Mouse (Mus musculus) spleen, adult 18-20 months (tissue): ENCODE measurements around the gene Gm11011.
"Not testable (repeated sequence)": the region's sequence is repeated elsewhere in the genome, so short reads cannot be mapped to it uniquely, and the experiment has no call there.

Experiments
- DNase-seq, 2 experiments: peaks; one replicate each; pipeline ENCODE4 v3.0.0; 2022; ENCODE audit warnings: mixed read lengths in 2 of 2

Gm11011 gene

GRCm38 (mm10) chr2:169587645-169588044 lies at the start of gene Gm11011:
TSS of gene Gm11011 (minus strand) at chr2:169587745.
- DNase-seq: not testable (repeated sequence)

DNA sequence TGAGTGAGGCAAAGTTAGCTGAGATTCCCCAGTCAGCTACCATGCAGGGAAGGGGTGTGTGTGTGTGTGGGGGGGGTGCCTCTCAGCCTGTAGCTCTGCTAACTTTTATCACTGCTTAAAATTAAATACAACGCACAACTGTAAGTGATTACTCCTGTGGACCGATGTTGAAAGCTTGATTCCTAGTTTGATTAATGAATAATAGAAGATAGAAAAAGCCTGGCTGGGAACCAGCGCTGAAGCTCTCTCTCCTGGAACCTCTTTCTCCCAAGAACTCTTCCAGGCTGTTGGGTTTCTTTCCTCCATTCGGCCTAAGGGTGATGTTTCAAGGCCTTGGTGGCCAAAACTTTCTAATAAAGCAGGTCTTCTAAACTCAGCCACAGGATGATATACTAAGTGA lies 48.9 kb upstream of the Gm11011 start:
- DNase-seq: no peak

GRCm38 (mm10) chr2:169635428-169635827 lies 47.9 kb upstream of the Gm11011 start:
- DNase-seq: no peak

DNA sequence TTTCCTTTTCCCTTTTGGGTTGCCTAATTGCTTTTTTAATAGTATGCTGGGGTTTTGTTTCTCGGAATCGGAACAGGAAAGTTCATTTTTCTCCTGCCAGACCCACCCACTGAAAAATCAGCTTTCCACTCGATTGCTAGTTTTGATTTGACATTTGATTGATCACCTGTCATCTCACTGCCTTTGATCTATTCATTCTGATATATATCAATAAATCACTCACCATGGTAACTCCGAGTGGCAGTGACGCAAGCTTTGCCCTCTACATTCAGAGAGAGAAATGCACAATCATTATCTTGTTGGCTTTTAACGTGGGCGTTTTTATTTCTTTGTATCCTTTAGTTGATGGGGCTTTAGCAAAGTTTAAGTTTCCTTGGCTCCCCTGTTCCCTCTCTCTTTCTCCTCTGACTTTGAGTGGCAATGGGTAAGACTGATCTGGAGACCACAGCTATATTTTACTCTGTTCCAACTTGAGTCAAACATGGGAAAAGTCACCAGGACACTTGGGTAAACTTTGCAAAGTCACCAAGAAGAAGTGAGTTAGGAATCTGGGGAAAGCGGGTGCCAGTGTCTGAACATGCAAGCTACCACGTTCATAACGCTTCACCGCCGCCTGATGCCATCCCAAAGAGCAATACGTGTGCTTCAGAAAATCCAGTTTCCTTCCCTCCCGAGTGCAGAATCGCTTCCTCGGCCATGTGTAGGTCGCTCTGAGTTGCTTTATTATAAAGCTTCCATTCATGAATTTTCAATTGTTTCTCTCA lies 47.3 kb upstream of the Gm11011 start:
- no peak for DNase-seq

- DNase-seq: no peak
Measured at GRCm38 (mm10) chr2:169633491-169634289, 46.1 kb upstream of the Gm11011 start.

GRCm38 (mm10) chr2:169632338-169633151 lies 45.0 kb upstream of the Gm11011 start, which contains the start of gene Tshz2:
TSS of gene Tshz2 (plus strand) at chr2:169633013.
- no peak for DNase-seq

GRCm38 (mm10) chr2:169630070-169630469 lies 42.5 kb upstream of the Gm11011 start:
- no peak for DNase-seq

- DNase-seq: no peak
Measured at GRCm38 (mm10) chr2:169621201-169621710, 33.7 kb upstream of the Gm11011 start.

DNA sequence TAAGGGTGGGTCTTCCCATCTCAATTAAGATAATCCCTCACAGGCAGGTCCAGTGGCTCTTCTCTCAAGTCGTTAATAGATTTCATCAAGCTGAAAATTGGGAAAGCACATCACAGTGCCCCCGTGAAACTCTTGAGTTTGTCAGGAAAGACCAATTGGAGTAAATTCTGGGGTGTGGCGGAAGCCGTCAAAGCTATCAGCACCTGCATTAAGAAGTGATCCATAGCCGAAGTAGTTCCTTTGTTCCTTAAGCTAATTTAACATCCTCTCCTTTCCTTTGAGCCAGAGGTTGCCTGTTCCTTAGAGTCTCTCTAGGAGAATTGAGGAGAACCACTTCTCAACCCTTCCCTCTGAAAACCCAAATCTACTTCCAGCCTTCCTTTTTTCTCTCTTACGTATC lies 28.5 kb upstream of the Gm11011 start:
- no peak for DNase-seq

- no peak for DNase-seq
Measured at GRCm38 (mm10) chr2:169614683-169615082, 27.1 kb upstream of the Gm11011 start.

- DNase-seq: no peak
Measured at GRCm38 (mm10) chr2:169611557-169611956, 24.0 kb upstream of the Gm11011 start.

- DNase-seq: no peak
Measured at GRCm38 (mm10) chr2:169610882-169611281, 23.3 kb upstream of the Gm11011 start.

DNA sequence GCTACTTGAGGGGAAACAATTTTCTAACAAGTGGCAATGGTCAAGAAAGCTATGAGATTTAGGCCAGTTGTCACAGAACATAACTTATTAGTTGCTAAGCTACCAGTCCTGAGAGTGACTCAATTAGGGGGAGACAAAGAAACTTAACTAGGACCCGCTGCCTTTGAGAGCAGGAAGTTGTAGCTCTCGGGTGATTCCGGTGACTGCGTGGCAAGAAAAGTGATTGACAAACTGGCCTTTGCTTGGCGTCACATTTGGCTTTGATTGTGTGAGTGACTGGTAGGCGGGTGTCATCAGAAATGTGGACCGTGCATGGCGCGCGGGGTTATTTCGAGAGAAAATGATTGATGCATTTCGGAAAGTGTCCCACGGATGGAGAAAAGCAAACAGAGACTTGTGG lies 22.4 kb upstream of the Gm11011 start:
- no peak for DNase-seq

DNA sequence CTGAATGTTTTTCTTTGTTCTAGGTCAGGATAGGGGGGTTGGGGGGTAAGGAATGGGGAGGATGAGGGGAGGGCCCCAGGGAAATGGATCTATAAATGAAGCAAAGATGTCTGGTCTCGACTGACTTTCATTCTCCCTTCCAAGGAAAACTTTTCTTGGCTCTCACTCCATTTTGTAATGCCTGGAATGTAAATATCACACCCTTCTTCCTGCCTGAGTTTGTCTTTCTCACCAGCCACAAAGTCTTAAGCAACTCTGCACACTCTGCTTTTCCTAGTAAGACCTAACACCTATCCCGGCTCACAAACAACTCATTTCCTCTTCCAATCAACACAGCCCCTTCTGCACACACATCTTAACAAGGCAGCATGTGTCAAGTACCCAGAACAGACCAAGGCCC lies 20.2 kb upstream of the Gm11011 start:
- no peak for DNase-seq

GRCm38 (mm10) chr2:169606901-169607678 lies 19.5 kb upstream of the Gm11011 start:
- no peak for DNase-seq

GRCm38 (mm10) chr2:169600163-169600562 lies 12.6 kb upstream of the Gm11011 start:
- no peak for DNase-seq

DNA sequence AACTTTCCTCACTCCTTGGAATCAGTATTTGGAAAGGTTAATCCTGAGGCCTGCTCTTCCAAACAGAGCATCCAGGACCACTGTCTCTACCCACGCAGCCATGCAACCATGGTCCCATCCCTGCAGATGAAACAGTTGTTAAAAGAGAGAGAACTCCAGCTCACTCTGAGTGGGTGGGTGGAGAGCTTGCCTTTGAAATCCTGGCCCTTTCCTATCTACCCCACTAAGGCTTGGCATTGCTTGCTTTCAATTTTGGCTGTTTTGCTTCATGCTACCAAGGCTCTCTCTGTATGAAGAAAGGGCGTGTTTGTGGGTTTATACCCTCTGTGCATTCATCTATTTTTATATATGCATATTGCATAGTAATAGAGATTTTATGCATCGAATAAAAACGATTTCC lies 12.0 kb upstream of the Gm11011 start:
- no peak for DNase-seq

- DNase-seq: no peak
Measured at GRCm38 (mm10) chr2:169597971-169598370, 10.4 kb upstream of the Gm11011 start.

DNA sequence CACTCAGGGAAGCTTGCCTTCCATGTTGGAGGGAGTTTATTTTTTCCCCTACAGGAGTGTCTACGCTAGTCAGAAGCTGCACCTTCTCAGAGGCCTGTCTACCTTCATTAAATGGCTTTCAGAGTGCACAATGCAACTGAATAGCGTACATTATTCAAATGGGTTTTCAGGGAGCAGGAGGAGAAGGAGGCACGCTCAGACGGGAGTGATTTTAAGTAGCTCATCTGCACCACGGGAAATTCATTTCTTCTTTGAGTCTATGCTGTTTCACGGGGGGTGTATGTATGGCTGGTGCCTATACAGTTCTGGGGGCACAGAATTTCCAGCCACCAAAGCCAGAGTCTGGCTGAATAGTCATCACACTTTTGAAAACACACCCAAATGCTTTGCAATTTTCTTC lies 9.8 kb upstream of the Gm11011 start:
- DNase-seq: no peak

GRCm38 (mm10) chr2:169593742-169594141 lies 6.2 kb upstream of the Gm11011 start:
- DNase-seq: no peak

- no peak for DNase-seq
Measured at GRCm38 (mm10) chr2:169590412-169590811, 2.9 kb upstream of the Gm11011 start.

GRCm38 (mm10) chr2:169589697-169590096 lies 2.2 kb upstream of the Gm11011 start:
- no peak for DNase-seq
